Mouse (Mus musculus) megakaryocyte, embryonic 14.5 days (primary cell): ENCODE measurements around the gene Lrrc46.

Source experiments
- FLI1 ChIP-seq: IDR thresholded peaks from 2 replicates; pipeline ENCODE4 v1.6.1; 2012; ENCODE audit warnings: low read length, inconsistent platforms, mixed read lengths
- GATA1 ChIP-seq: IDR thresholded peaks from 3 replicates; pipeline ENCODE4 v1.6.1; 2012; ENCODE audit warnings: mixed read lengths, low read length, inconsistent platforms, borderline replicate concordance

DNA sequence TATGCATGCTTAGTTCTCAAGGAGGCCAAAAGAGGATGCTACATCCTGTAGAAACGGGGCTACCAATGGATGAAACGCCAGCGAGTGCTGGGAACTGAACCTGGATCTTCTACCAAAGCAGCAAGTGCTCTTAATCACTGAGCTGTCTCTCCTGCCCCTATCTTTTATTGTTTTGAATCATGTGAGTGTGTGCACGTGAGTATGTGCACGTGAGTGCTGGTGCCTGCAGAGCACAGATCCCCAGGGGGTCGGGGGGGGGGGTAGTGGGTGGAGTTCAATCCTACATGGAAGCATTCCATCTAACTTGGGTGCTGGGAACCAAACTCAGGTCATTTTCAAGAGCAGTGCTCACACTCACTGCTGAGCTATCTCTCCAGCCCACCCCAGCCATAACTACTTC lies 45.2 kb upstream of the Lrrc46 start:
- TF ChIP-seq GATA1 (no peak), FLI1 (no peak)
